Mouse (Mus musculus) gastrocnemius, adult 2 months (tissue): ENCODE measurements at regions not wholly inside any gene's neighbourhood (a gene's known extent, or its start where the extent isn't known, plus 50 kb on each side); places are given as distances from the start of the nearest gene placed in this dataset.
A peak's percentile ranks its signal among the peaks of the same experiment; 100 is the strongest.

ENCODE experiments used
- DNase-seq: peaks from one replicate; pipeline ENCODE4 v3.0.0; 2022
- H3K27ac ChIP-seq: fragments of 200-600 bp; 2 replicates; pipeline ENCODE4 v1.8.1; 2022; ENCODE audit warnings: mild to moderate bottlenecking
- H3K4me3 ChIP-seq: fragments of 200-600 bp; 2 replicates; pipeline ENCODE4 v1.8.1; 2022; ENCODE audit warnings: mild to moderate bottlenecking, moderate library complexity
- CTCF ChIP-seq: fragments of 200-600 bp; IDR thresholded peaks from 2 replicates; pipeline ENCODE4 v1.8.1; 2022; ENCODE audit warnings: antibody characterized with exemption, mild to moderate bottlenecking, moderate library complexity
- intact Hi-C: fragments of 180-260 bp; cut with DNase I; formaldehyde crosslinking; loops from one replicate; pipeline ENCODE4 v1.15.1; 2025

GRCm38 (mm10) chr14:106669281-106669680, 563.3 kb downstream of the Trim52 start:
- Histone ChIP-seq H3K27ac (no peak overlapping the region), H3K4me3 (no peak overlapping the region)
- TF ChIP-seq CTCF, result no peak
- DNase-seq, result no peak
- intact Hi-C loops, result no loop called here

DNA sequence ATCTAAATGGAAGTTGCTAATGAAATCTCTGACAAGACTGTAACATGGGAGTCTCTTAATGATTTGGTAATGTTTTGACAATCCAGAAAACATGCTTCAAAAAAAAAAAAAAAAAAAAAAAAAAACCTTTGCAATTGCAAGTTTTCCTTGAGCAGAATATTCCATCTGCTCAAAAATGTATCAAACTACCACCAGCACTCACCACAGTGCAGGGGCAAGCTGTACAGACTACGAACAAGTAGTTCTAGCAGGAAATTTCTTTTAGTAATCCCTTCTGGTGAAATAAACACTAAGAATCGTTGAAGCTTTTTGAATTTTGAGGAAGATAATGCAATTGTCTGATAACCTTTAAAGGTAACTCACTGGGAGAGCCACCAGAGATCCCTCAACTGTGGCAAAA, 572.0 kb downstream of the Trim52 start:
- H3K4me3 ChIP-seq, result no peak overlapping the region
- TF ChIP-seq CTCF, result no peak
- no peak for DNase-seq
- intact Hi-C loops, result no loop called here
- H3K27ac ChIP-seq, result no peak overlapping the region

DNA sequence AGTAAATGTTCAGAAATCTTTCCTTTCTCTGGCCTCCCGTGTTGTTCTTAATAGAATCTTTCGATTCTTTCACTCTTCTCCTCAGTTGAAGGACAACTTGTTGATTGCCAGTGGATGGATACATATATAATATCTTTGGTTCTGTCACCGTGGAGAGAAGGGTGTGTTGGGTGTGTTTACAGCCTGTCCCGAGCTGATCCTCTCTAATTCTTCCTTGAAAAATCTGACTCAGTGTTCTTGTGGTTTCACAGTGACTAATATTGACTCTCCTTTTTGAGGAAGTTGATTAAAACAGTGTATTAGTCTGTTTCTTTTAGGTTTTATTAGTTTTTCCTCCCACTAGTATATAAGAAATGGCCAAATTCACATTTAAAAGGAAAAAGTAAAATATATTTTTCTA, 575.2 kb downstream of the Trim52 start:
- DNase-seq, result no peak
- intact Hi-C loops, result no loop called here
- Histone ChIP-seq H3K4me3 (no peak overlapping the region), H3K27ac (no peak overlapping the region)
- no peak for TF ChIP-seq CTCF

DNA sequence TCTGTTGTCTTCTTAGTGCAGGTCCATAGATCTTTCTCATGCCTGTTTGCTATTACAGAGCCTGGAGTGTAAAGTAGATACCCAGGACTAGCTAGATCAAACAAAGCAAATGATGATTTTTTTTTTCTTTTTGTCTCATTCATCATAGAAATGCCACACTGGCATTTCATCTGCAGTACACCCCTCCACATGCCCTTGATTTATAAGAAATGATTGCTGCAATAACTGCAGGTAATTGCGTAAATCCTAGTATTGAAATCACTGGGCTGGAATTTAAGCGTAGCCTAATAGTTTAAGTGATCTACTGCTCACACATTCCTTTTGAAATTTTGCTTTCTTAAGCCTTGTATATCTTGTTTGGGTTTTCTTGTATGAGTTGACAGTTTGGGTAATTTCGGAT, 581.4 kb downstream of the Trim52 start:
- intact Hi-C loops, result no loop called here
- Histone ChIP-seq H3K4me3 (no peak overlapping the region), H3K27ac (no peak overlapping the region)
- no peak for TF ChIP-seq CTCF
- no peak for DNase-seq

GRCm38 (mm10) chr14:106714020-106714419, 608.0 kb downstream of the Trim52 start:
- no peak overlapping the region for H3K27ac ChIP-seq
- H3K4me3 ChIP-seq, result no peak overlapping the region
- intact Hi-C loops, result no loop called here
- no peak for DNase-seq
- TF ChIP-seq CTCF, result no peak

GRCm38 (mm10) chr14:106733825-106734224, 627.8 kb downstream of the Trim52 start:
- Histone ChIP-seq H3K27ac (no peak overlapping the region), H3K4me3 (no peak overlapping the region)
- intact Hi-C loops, result no loop called here
- DNase-seq, result no peak
- no peak for TF ChIP-seq CTCF

DNA sequence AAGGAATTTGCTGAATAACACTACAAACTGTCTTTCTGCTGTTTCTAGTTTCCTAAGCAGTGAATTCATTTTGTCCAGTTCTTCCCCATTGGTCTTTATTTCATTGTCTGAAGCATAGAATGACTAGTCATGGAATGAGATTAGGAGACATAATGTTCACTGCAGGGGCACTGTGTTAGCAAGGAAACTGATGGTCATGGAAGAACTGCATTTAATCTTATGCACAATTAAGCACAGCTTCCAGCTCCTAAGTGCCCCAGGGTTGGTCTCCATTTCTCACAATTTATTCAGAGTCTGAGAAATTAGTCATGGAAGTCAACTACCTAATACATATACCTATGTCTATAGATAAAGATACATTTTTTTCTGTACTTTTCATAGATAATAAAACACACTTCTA, 634.9 kb downstream of the Trim52 start:
- Histone ChIP-seq H3K27ac (no peak overlapping the region), H3K4me3 (no peak overlapping the region)
- no peak for TF ChIP-seq CTCF
- intact Hi-C loops, result no loop called here
- no peak for DNase-seq

- intact Hi-C loops, result no loop called here
- H3K4me3 ChIP-seq, result no peak overlapping the region
- no peak overlapping the region for H3K27ac ChIP-seq
- TF ChIP-seq CTCF, result no peak
- no peak for DNase-seq
These were observed 654.2 kb downstream of the Trim52 start for GRCm38 (mm10) chr14:106760150-106760549.

GRCm38 (mm10) chr14:106763089-106763605, 657.1 kb downstream of the Trim52 start:
- DNase-seq, result no peak
- Histone ChIP-seq H3K27ac (no peak overlapping the region), H3K4me3 (no peak overlapping the region)
- intact Hi-C loops, result no loop called here
- TF ChIP-seq CTCF, result no peak

DNA sequence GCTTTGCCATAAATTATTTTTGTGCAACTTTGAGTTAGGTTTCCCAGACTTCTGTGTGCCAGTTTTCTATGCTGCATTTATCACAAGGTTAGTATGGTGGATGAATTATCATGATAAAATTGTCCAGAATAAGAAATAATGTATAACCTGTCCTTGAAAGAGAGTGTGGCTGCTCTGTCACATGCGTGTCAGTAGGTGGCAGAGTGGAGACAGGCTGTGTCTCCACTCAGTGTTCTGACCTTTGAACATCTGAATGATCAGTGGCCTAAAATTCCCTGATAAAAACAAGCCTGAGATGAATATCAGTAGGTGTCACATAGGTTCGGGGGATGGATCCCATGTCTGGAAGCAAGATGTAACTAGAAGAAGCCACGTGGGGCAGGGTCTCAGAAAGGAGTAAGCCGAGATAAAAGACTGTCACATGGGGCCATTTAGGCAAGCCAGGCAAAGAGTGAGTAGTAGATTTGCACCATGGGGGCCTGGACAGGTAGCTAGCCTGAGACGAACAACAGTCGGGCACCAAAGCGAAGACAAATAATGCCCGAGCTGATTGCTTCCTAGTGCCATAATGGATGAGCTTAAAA, 660.0 kb downstream of the Trim52 start:
- Histone ChIP-seq H3K27ac (no peak overlapping the region), H3K4me3 (no peak overlapping the region)
- intact Hi-C loops, result no loop called here
- TF ChIP-seq CTCF, result peak; percentile 38
- DNase-seq, result no peak
